Mouse (Mus musculus): ENCODE data around the gene Rdh16. TPM values are rescaled to one million over a fixed set of nuclear protein-coding genes. Genes with fewer than 3 reads are reported as not detected.
"Not testable (repeated sequence)": the region's sequence is repeated elsewhere in the genome, so short reads cannot be mapped to it uniquely, and the experiment has no call there.

Gene Rdh16
- polyA plus RNA-seq, 2 experiments, result 0.06 TPM; not detected in 1

GRCm38 (mm10) chr10:127881041-127881440 lies 80.1 kb downstream of the Rdh16 start:
- no peaks in the 10 kb centered on the region for H3K4me1 ChIP-seq (ENCODE audit: control insufficient read depth, insufficient read depth, low read length)
- no peak for ATAC-seq (ENCODE audit: low FRiP score, low read depth)
- no peak overlapping the region for H3K9ac ChIP-seq (ENCODE audit: low read depth, low read length, severe bottlenecking)
- no peaks in the 10 kb centered on the region for H3K36me3 ChIP-seq (ENCODE audit: control insufficient read depth, insufficient read depth, low read length)
- WGBS, result 80% methylated on average over 4 of the region's 4 CpGs
- DNase-seq (ENCODE audit: low spot score), result no peak
- no peak for TF ChIP-seq POLR2A (IDR thresholded peaks at IDR 0.05; ENCODE audit: borderline replicate concordance, extremely low read depth, insufficient read depth, insufficient read length)
- no peaks in the 10 kb centered on the region for H3K27me3 ChIP-seq (ENCODE audit: control insufficient read depth, insufficient read depth, low read length)
- no peak overlapping the region for H3K4me2 ChIP-seq (replicated peaks; ENCODE audit: low read depth, low read length, severe bottlenecking)
- H3K4me3 ChIP-seq (replicated peaks; ENCODE audit: low read length), result no peak overlapping the region
- H3K9me3 ChIP-seq (ENCODE audit: control insufficient read depth, low read length), result no peaks in the 10 kb centered on the region
- H3K27ac ChIP-seq (replicated peaks; ENCODE audit: low read depth, low read length), result no peak overlapping the region

- Histone ChIP-seq H3K9ac (ENCODE audit: low read depth, low read length, severe bottlenecking) (no peak overlapping the region), H3K4me2 (replicated peaks; ENCODE audit: low read depth, low read length, severe bottlenecking) (no peak overlapping the region), H3K4me3 (replicated peaks; ENCODE audit: low read length) (no peak overlapping the region), H3K9me3 (ENCODE audit: control insufficient read depth, low read length) (no peaks in the 10 kb centered on the region), H3K4me1 (ENCODE audit: control insufficient read depth, insufficient read depth, low read length) (no peaks in the 10 kb centered on the region), H3K36me3 (ENCODE audit: control insufficient read depth, insufficient read depth, low read length) (no peaks in the 10 kb centered on the region), H3K27ac (replicated peaks; ENCODE audit: low read depth, low read length) (no peak overlapping the region), H3K27me3 (ENCODE audit: control insufficient read depth, insufficient read depth, low read length) (no peaks in the 10 kb centered on the region)
- WGBS, result 82% methylated on average over 1 of the region's 1 CpGs
- DNase-seq (ENCODE audit: low spot score), result no peak
- no peak for TF ChIP-seq POLR2A (IDR thresholded peaks at IDR 0.05; ENCODE audit: borderline replicate concordance, extremely low read depth, insufficient read depth, insufficient read length)
- no peak for ATAC-seq (ENCODE audit: low FRiP score, low read depth)
These were observed 85.6 kb downstream of the Rdh16 start for GRCm38 (mm10) chr10:127886551-127886950.

GRCm38 (mm10) chr10:127886971-127887370 lies 86.0 kb downstream of the Rdh16 start:
- ATAC-seq (ENCODE audit: low FRiP score, low read depth), result no peak
- Histone ChIP-seq H3K9ac (ENCODE audit: low read depth, low read length, severe bottlenecking) (no peak overlapping the region), H3K4me1 (ENCODE audit: control insufficient read depth, insufficient read depth, low read length) (no peaks in the 10 kb centered on the region), H3K27me3 (ENCODE audit: control insufficient read depth, insufficient read depth, low read length) (no peaks in the 10 kb centered on the region), H3K9me3 (ENCODE audit: control insufficient read depth, low read length) (no peaks in the 10 kb centered on the region), H3K4me3 (replicated peaks; ENCODE audit: low read length) (no peak overlapping the region), H3K36me3 (ENCODE audit: control insufficient read depth, insufficient read depth, low read length) (no peaks in the 10 kb centered on the region), H3K27ac (replicated peaks; ENCODE audit: low read depth, low read length) (no peak overlapping the region), H3K4me2 (replicated peaks; ENCODE audit: low read depth, low read length, severe bottlenecking) (no peak overlapping the region)
- TF ChIP-seq POLR2A (IDR thresholded peaks at IDR 0.05; ENCODE audit: borderline replicate concordance, extremely low read depth, insufficient read depth, insufficient read length), result no peak
- DNase-seq (ENCODE audit: low spot score), result no peak
- WGBS, result 72% methylated on average over 4 of the region's 4 CpGs

- no peak for ATAC-seq (ENCODE audit: low FRiP score, low read depth)
These were observed 87.7 kb downstream of the Rdh16 start, which contains the start of gene Rdh7 for GRCm38 (mm10) chr10:127888605-127889004. Gene Rdh7, minus strand, starts transcription at chr10:127888817.

GRCm38 (mm10) chr10:127891481-127891880 lies 90.5 kb downstream of the Rdh16 start:
- H3K27ac ChIP-seq (replicated peaks; ENCODE audit: low read depth, low read length), result no peak overlapping the region
- ATAC-seq (ENCODE audit: low FRiP score, low read depth) (no peak), DNase-seq (ENCODE audit: low spot score) (no peak)
- no peaks in the 10 kb centered on the region for H3K36me3 ChIP-seq (ENCODE audit: control insufficient read depth, insufficient read depth, low read length)
- H3K27me3 ChIP-seq (ENCODE audit: control insufficient read depth, insufficient read depth, low read length), result no peaks in the 10 kb centered on the region
- H3K9me3 ChIP-seq (ENCODE audit: control insufficient read depth, low read length), result no peaks in the 10 kb centered on the region
- no peak for TF ChIP-seq POLR2A (IDR thresholded peaks at IDR 0.05; ENCODE audit: borderline replicate concordance, extremely low read depth, insufficient read depth, insufficient read length)
- H3K9ac ChIP-seq (ENCODE audit: low read depth, low read length, severe bottlenecking), result no peak overlapping the region
- H3K4me3 ChIP-seq (replicated peaks; ENCODE audit: low read length), result no peak overlapping the region
- no peak overlapping the region for H3K4me2 ChIP-seq (replicated peaks; ENCODE audit: low read depth, low read length, severe bottlenecking)
- WGBS, result 100% methylated on average over 1 of the region's 1 CpGs
- no peaks in the 10 kb centered on the region for H3K4me1 ChIP-seq (ENCODE audit: control insufficient read depth, insufficient read depth, low read length)

More at GRCm38 (mm10) chr10:127888605-127889004, 87.7 kb downstream of the Rdh16 start, which contains the start of gene Rdh7:
- no peaks in the 10 kb centered on the region for H3K4me1 ChIP-seq (ENCODE audit: control insufficient read depth, insufficient read depth, low read length)
- DNase-seq (ENCODE audit: low spot score), result no peak
- no peaks in the 10 kb centered on the region for H3K9me3 ChIP-seq (ENCODE audit: control insufficient read depth, low read length)
- no peak for TF ChIP-seq POLR2A (IDR thresholded peaks at IDR 0.05; ENCODE audit: borderline replicate concordance, extremely low read depth, insufficient read depth, insufficient read length)
- no peaks in the 10 kb centered on the region for H3K36me3 ChIP-seq (ENCODE audit: control insufficient read depth, insufficient read depth, low read length)
- H3K27ac ChIP-seq (replicated peaks; ENCODE audit: low read depth, low read length), result no peak within 1 kb of the TSS
- no peaks in the 10 kb centered on the region for H3K27me3 ChIP-seq (ENCODE audit: control insufficient read depth, insufficient read depth, low read length)
- no peak within 1 kb of the TSS for H3K4me3 ChIP-seq (replicated peaks; ENCODE audit: low read length)
- H3K4me2 ChIP-seq (replicated peaks; ENCODE audit: low read depth, low read length, severe bottlenecking), result no peak within 1 kb of the TSS
- no peak within 1 kb of the TSS for H3K9ac ChIP-seq (ENCODE audit: low read depth, low read length, severe bottlenecking)

- not testable (repeated sequence) for H3K27me3 ChIP-seq (ENCODE audit: control insufficient read depth, insufficient read depth, low read length); H3K4me1 ChIP-seq (ENCODE audit: control insufficient read depth, insufficient read depth, low read length); H3K9ac ChIP-seq (ENCODE audit: low read depth, low read length, severe bottlenecking); H3K4me2 ChIP-seq (replicated peaks; ENCODE audit: low read depth, low read length, severe bottlenecking); DNase-seq (ENCODE audit: low spot score); ATAC-seq (ENCODE audit: low FRiP score, low read depth); H3K9me3 ChIP-seq (ENCODE audit: control insufficient read depth, low read length); H3K36me3 ChIP-seq (ENCODE audit: control insufficient read depth, insufficient read depth, low read length); H3K4me3 ChIP-seq (replicated peaks; ENCODE audit: low read length); H3K27ac ChIP-seq (replicated peaks; ENCODE audit: low read depth, low read length)
- WGBS, result 63% methylated on average over 5 of the region's 5 CpGs
These were observed 92.4 kb downstream of the Rdh16 start for GRCm38 (mm10) chr10:127893163-127894022.

Data from limb, embryonic 14.5 days (tissue).